In the genomic region with DNA sequence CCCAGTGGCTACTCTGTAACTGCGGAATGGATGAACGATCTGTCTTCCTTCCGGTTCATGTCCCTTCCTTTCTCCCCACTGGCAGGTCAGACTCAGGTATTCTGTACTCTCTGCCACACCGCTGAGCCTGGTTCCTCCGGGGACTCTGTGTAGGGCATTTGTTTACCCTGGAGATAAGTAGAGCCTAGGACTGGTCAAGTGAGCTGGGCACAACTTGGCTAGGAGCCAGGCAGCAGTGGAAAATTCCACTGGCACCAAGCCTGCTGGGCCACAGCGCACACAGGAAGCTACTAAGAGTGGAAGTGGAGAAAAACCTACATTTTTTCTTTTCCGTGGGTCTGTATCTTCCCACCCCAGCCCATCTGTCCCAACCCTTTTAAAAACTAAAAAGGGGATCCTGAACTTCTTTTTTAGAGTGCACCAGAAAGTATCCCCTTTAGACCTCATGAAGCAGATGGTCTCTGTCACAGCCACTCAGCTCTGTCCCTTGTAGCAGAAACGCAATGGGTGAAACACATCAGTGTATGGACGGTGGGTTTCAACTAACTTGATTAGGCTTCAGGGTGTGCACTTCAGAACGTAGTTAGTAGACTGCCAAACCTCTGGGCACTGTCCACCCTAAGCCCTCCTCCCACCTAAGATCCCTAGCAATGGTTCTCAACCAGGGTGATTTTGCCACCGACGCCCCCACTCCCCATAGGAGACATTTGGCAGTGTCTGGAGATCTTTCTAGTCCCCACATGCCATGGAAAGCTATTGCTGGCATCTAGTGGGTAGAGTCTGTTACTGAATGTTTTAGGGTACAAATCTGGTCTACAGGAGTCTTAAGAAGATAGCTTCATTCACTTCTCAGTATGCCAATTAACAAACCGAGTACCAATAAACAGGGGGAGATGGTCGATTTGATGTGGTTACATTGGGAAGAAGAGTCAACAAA, we compare ENCODE assay signal across 8 mouse cellular contexts. TPM values are rescaled to one million over a fixed set of nuclear protein-coding genes. Genes with fewer than 3 reads are reported as not detected.
A peak's percentile ranks its signal among the peaks of the same experiment; 100 is the strongest.
DNase-seq lines count a peak whose midpoint lies in the region; ATAC-seq lines count a peak whose summit lies in the region.

No protein-coding gene starts in this region.

- no peaks in the 10 kb centered on the region for H3K27me3 ChIP-seq in forebrain, embryonic 14.5 days (replicated peaks; ENCODE audit: control insufficient read depth, insufficient read depth, low read length)
- H3K27me3 ChIP-seq in forebrain, embryonic 11.5 days (ENCODE audit: control insufficient read depth, insufficient read depth, low read length), result no peaks in the 10 kb centered on the region

- no peak overlapping the region for H3K4me2 ChIP-seq in forebrain, embryonic 14.5 days (ENCODE audit: low read length)
- H3K4me2 ChIP-seq in forebrain, embryonic 11.5 days (ENCODE audit: low read depth, low read length, severe bottlenecking), result no peak overlapping the region

- no peak for DNase-seq in forebrain, embryonic 14.5 days (ENCODE audit: low spot score)
- no peak for DNase-seq in forebrain, embryonic 11.5 days (ENCODE audit: low spot score)
- peak; percentile 76 to 78 for DNase-seq in adrenal gland, adult 18-20 months (ENCODE audit: low spot score in 2 of 2)
- peak; percentile 41 for DNase-seq in heart, adult 8-10 months (ENCODE audit: low spot score)
- peak; percentile 86 to 89 for DNase-seq in kidney, postnatal 36 days
- DNase-seq in telencephalon, adult 2 months (ENCODE audit: low read depth, low spot score), result peak; percentile 49
- no peak for DNase-seq in spleen, adult 12 weeks (ENCODE audit: low spot score)
- no peak for DNase-seq in gastrocnemius, adult 18-20 months (ENCODE audit: low spot score)

- no peaks in the 10 kb centered on the region for H3K9me3 ChIP-seq in forebrain, embryonic 14.5 days (replicated peaks; ENCODE audit: control insufficient read depth, low read length)
- no peaks in the 10 kb centered on the region for H3K9me3 ChIP-seq in forebrain, embryonic 11.5 days (ENCODE audit: control insufficient read depth, low read length)

- ATAC-seq in forebrain, embryonic 14.5 days, result 0 out of 2 replicates have a peak, but pooled peaks have one; percentile 26
- no peak for ATAC-seq in forebrain, embryonic 11.5 days (replicated peaks; ENCODE audit: low FRiP score)

- no peak overlapping the region for H3K4me3 ChIP-seq in forebrain, embryonic 14.5 days (ENCODE audit: low read depth, low read length)
- no peak overlapping the region for H3K4me3 ChIP-seq in forebrain, embryonic 11.5 days (ENCODE audit: low read depth, low read length)

- WGBS in forebrain, embryonic 14.5 days, result 80% methylated on average over 14 of the region's 14 CpGs
- 87% methylated on average over 14 of the region's 14 CpGs for WGBS in forebrain, embryonic 11.5 days

- H3K27ac ChIP-seq in forebrain, embryonic 14.5 days (ENCODE audit: low read depth, low read length), result no peak overlapping the region
- H3K27ac ChIP-seq in forebrain, embryonic 11.5 days (ENCODE audit: low read depth, low read length), result no peak overlapping the region

- H3K9ac ChIP-seq in forebrain, embryonic 14.5 days (ENCODE audit: low read length), result no peak overlapping the region
- H3K9ac ChIP-seq in forebrain, embryonic 11.5 days (ENCODE audit: low read length), result no peak overlapping the region

- no peaks in the 10 kb centered on the region for H3K36me3 ChIP-seq in forebrain, embryonic 14.5 days (ENCODE audit: control insufficient read depth, insufficient read depth, low read length)
- no peaks in the 10 kb centered on the region for H3K36me3 ChIP-seq in forebrain, embryonic 11.5 days (ENCODE audit: control insufficient read depth, insufficient read depth, low read length)

- H3K4me1 ChIP-seq in forebrain, embryonic 14.5 days (ENCODE audit: control insufficient read depth, insufficient read depth, low read length), result peaks cover 20% of the 10 kb centered on the region
- peaks cover 12% of the 10 kb centered on the region; the same call in 1 of the 2 replicates for H3K4me1 ChIP-seq in forebrain, embryonic 11.5 days (replicated peaks; ENCODE audit: control insufficient read depth, insufficient read depth, low read length)

RNA-seq across cellular contexts. Expression of gene Tmem220, which starts 26.2 kb away (rescaled TPM):
- 0.36 and 0.62 TPM in 2 replicates for polyA plus RNA-seq in forebrain, embryonic 14.5 days (2014; fragmentation: Nextera tagmentation; extraction: Ambion mirVana)
- 0.49 and 1.3 TPM in 2 replicates for polyA plus RNA-seq in forebrain, embryonic 11.5 days (2014; fragmentation: Nextera tagmentation; extraction: Ambion mirVana)
- 1 to 10 TPM; 4.9 to 8.9 TPM for total RNA-seq in adrenal gland, adult 18-20 months (2021)
- total RNA-seq in heart, adult 8-10 months (2022), result 1 to 10 TPM; 1.6 to 2.6 (median 2.0) TPM
- 1 to 10 TPM in 1 of 2 experiments, under 1 TPM in 1; 0.83 to 1.0 TPM for total RNA-seq in gastrocnemius, adult 18-20 months (2021)

RNA-seq across cellular contexts. Expression of gene Tmem238l, which starts 42.3 kb away (rescaled TPM):
- not detected in 2 replicates for polyA plus RNA-seq in forebrain, embryonic 14.5 days (2014; fragmentation: Nextera tagmentation; extraction: Ambion mirVana)
- polyA plus RNA-seq in forebrain, embryonic 11.5 days (2014; fragmentation: Nextera tagmentation; extraction: Ambion mirVana), result not detected in 2 replicates
- total RNA-seq in adrenal gland, adult 18-20 months (2021), result not detected
- not detected for total RNA-seq in heart, adult 8-10 months (2022)
- not detected for total RNA-seq in gastrocnemius, adult 18-20 months (2021)

RNA-seq across cellular contexts. Expression of gene Adprm, which starts 53.7 kb away (rescaled TPM):
- polyA plus RNA-seq in forebrain, embryonic 14.5 days (2014; fragmentation: Nextera tagmentation; extraction: Ambion mirVana), result 35.4 and 38.8 TPM in 2 replicates
- polyA plus RNA-seq in forebrain, embryonic 11.5 days (2014; fragmentation: Nextera tagmentation; extraction: Ambion mirVana), result 30.7 and 31.9 TPM in 2 replicates
- total RNA-seq in adrenal gland, adult 18-20 months (2021), result 10 to 100 TPM; 21.1 to 25.7 TPM
- 10 to 100 TPM in 3 of 4 experiments, 1 to 10 TPM in 1; 9.8 to 13.1 (median 11.5) TPM for total RNA-seq in heart, adult 8-10 months (2022)
- total RNA-seq in gastrocnemius, adult 18-20 months (2021), result 1 to 10 TPM; 6.5 to 8.2 TPM

RNA-seq across cellular contexts. Expression of gene Sco1, which starts 53.7 kb away (rescaled TPM):
- polyA plus RNA-seq in forebrain, embryonic 14.5 days (2014; fragmentation: Nextera tagmentation; extraction: Ambion mirVana), result 9.3 and 10.3 TPM in 2 replicates
- polyA plus RNA-seq in forebrain, embryonic 11.5 days (2014; fragmentation: Nextera tagmentation; extraction: Ambion mirVana), result 19.7 and 21.9 TPM in 2 replicates
- 10 to 100 TPM; 19.7 to 22.1 TPM for total RNA-seq in adrenal gland, adult 18-20 months (2021)
- total RNA-seq in heart, adult 8-10 months (2022), result 10 to 100 TPM; 20.7 to 25.9 (median 23.3) TPM
- total RNA-seq in gastrocnemius, adult 18-20 months (2021), result 1 to 10 TPM; 7.0 to 7.7 TPM

Comparison
In these comparisons a context has a peak if more than half of its experiments do, and no peak if none do; other contexts are left out.
1. DNase-seq: peak in adrenal gland, adult 18-20 months (2 of 2), heart, adult 8-10 months (single experiment), kidney, postnatal 36 days (2 of 2) and telencephalon, adult 2 months (single experiment); none in forebrain, embryonic 14.5 days (single experiment), forebrain, embryonic 11.5 days (single experiment), spleen, adult 12 weeks (single experiment) and gastrocnemius, adult 18-20 months (single experiment).